Mouse (Mus musculus) MEL (cell line): ENCODE results near the gene Ereg.

ENCODE experiments used
- CHD2 ChIP-seq: IDR thresholded peaks from 2 replicates; pipeline ENCODE4 v1.6.1; 2011; ENCODE audit warnings: low read length, improper control_type of control experiment
- CTCF ChIP-seq, 3 experiments: IDR thresholded peaks in 2 of 3; conservative IDR thresholded peaks in 1 of 3; 2 replicates each; pipeline ENCODE4 v1.5.1; 2011 to 2012; ENCODE audit warnings: low read length in 3 of 3, low read depth in 2 of 3, mild to moderate bottlenecking in 2 of 3, improper control_type of control experiment in 1 of 3, inconsistent platforms in 1 of 3, mixed read lengths in 1 of 3, moderate library complexity in 1 of 3; ENCODE audit not compliant: control insufficient read depth in 1 of 3, insufficient read depth in 1 of 3, poor library complexity in 1 of 3, severe bottlenecking in 1 of 3
- EP300 ChIP-seq, 2 experiments: IDR thresholded peaks; 2 replicates each; pipeline ENCODE4 v1.6.1; 2011; ENCODE audit warnings: improper control_type of control experiment in 2 of 2, low read length in 2 of 2, low read depth in 1 of 2, mild to moderate bottlenecking in 1 of 2
- ETS1 ChIP-seq: IDR thresholded peaks from 2 replicates; pipeline ENCODE4 v1.6.1; 2012; ENCODE audit warnings: low read depth, mild to moderate bottlenecking, inconsistent platforms, low read length, improper control_type of control experiment, moderate library complexity
- GABPA ChIP-seq: IDR thresholded peaks from 2 replicates; pipeline ENCODE4 v1.6.1; 2012; ENCODE audit warnings: low read depth, mild to moderate bottlenecking, inconsistent platforms, low read length, improper control_type of control experiment, moderate library complexity
- MAX ChIP-seq: IDR thresholded peaks from 2 replicates; pipeline ENCODE4 v1.6.1; 2011; ENCODE audit warnings: low read length, improper control_type of control experiment
- MAZ ChIP-seq: IDR thresholded peaks from 2 replicates; pipeline ENCODE4 v1.6.1; 2012; ENCODE audit warnings: low read depth, mild to moderate bottlenecking, inconsistent platforms, low read length, improper control_type of control experiment
- MEF2A ChIP-seq: IDR thresholded peaks from 2 replicates; pipeline ENCODE4 v1.6.1; 2014; ENCODE audit warnings: low read depth, mild to moderate bottlenecking, inconsistent platforms, low read length, improper control_type of control experiment; ENCODE audit not compliant: poor library complexity, insufficient replicate concordance, severe bottlenecking; ENCODE audit errors: extremely low read depth
- MYC ChIP-seq: IDR thresholded peaks from 2 replicates; pipeline ENCODE4 v1.6.1; 2011; ENCODE audit warnings: low read depth, mild to moderate bottlenecking, low read length, improper control_type of control experiment, moderate library complexity
- NELFE ChIP-seq: IDR thresholded peaks from 2 replicates; pipeline ENCODE4 v1.6.1; 2011; ENCODE audit warnings: low read depth, low read length, improper control_type of control experiment
- POLR2A ChIP-seq, 2 experiments: IDR thresholded peaks; 2 replicates each; pipeline ENCODE4 v1.6.1; 2011 to 2012; ENCODE audit warnings: low read length in 2 of 2, mild to moderate bottlenecking in 2 of 2, control low read depth in 1 of 2, improper control_type of control experiment in 1 of 2, low read depth in 1 of 2, moderate library complexity in 1 of 2; ENCODE audit not compliant: control insufficient read depth in 1 of 2, insufficient read depth in 1 of 2, poor library complexity in 1 of 2
- POLR2AphosphoS5 ChIP-seq: IDR thresholded peaks from 2 replicates; pipeline ENCODE4 v1.6.1; 2012; ENCODE audit warnings: low read depth, borderline replicate concordance, mild to moderate bottlenecking, inconsistent platforms, low read length, moderate library complexity, mixed read lengths
- TCF12 ChIP-seq: IDR thresholded peaks from 2 replicates; pipeline ENCODE4 v1.6.1; 2014; ENCODE audit warnings: low read depth, mild to moderate bottlenecking, inconsistent platforms, low read length, improper control_type of control experiment, moderate library complexity
- USF1 ChIP-seq: IDR thresholded peaks from 2 replicates; pipeline ENCODE4 v1.6.1; 2014; ENCODE audit warnings: low read depth, mild to moderate bottlenecking, inconsistent platforms, low read length, improper control_type of control experiment, moderate library complexity

DNA sequence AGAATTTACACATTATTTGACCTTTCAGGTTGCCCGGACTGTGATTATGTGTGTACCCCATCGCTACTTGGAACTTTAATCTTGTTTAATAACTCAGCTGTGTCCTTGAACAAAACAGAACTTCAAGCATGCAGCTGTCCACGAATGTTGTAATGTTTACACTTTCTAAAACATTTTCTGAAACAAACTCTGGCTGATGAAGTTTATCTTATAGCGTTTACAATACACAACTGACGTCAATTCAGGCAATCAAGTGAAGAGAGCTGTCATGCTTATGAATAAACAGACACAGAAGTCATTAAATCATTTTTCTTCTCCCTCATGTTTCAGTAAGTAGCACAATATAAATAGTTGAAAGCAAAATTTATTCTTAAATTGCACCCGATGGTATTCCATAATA lies 26.4 kb upstream of the Ereg start:
- TF ChIP-seq POLR2AphosphoS5 (no peak), CHD2 (no peak), EP300 (IDR thresholded peaks at IDR 0.05; ENCODE audit: low read depth in 1 of 2, low read length in 2 of 2) (no peak), CTCF (IDR thresholded peaks at IDR 0.05 in 2 of 3, conservative IDR thresholded peaks at IDR 0.05 in 1 of 3; ENCODE audit: control insufficient read depth in 1 of 3, insufficient read depth in 1 of 3, low read depth in 2 of 3, low read length in 3 of 3, poor library complexity in 1 of 3, severe bottlenecking in 1 of 3) (no peak), POLR2A (IDR thresholded peaks at IDR 0.05; ENCODE audit: control insufficient read depth in 1 of 2, insufficient read depth in 1 of 2, low read depth in 1 of 2, low read length in 2 of 2, poor library complexity in 1 of 2) (no peak), MEF2A (no peak), GABPA (no peak), ETS1 (no peak), TCF12 (no peak), MAX (no peak), MYC (no peak), NELFE (no peak), USF1 (no peak), MAZ (no peak)
